Comparison of ENCODE assay signal across 8 mouse cellular contexts in genomic region chr7:100372452-100372980, GRCm38 (mm10). TPM values are rescaled to one million over a fixed set of nuclear protein-coding genes. Genes with fewer than 3 reads are reported as not detected.
DNase-seq lines count a peak whose midpoint lies in the region; ATAC-seq lines count a peak whose summit lies in the region.

No protein-coding gene starts in this region.

- DNase-seq in heart, adult 9 months (ENCODE audit: low spot score in 2 of 2), result no peak
- DNase-seq in ZHBTc4 (ENCODE audit: low read depth, low spot score), result peak; percentile 11
- no peak for DNase-seq in hindbrain, embryonic 10.5 days (ENCODE audit: low spot score)
- DNase-seq in frontal cortex, postnatal 10 days (ENCODE audit: low spot score in 2 of 2), result no peak
- no peak for DNase-seq in kidney, postnatal 10 days

- peaks cover 19% of the 10 kb centered on the region for H3K36me3 ChIP-seq in heart, embryonic 12.5 days
- H3K36me3 ChIP-seq in hindbrain, embryonic 10.5 days, result peaks cover 35% of the 10 kb centered on the region
- H3K36me3 ChIP-seq in macrophage (ENCODE audit: inconsistent target), result peaks cover 13% of the 10 kb centered on the region; the same call in 1 of the 2 replicates

- ATAC-seq in heart, embryonic 12.5 days (ENCODE audit: insufficient number of reproducible peaks, low FRiP score), result no peak
- ATAC-seq in erythroid progenitor cell, adult 5-6 weeks (replicated peaks; ENCODE audit: low FRiP score, poor library complexity, severe bottlenecking), result no peak

- H3K4me1 ChIP-seq in heart, embryonic 12.5 days (replicated peaks), result peaks cover 11% of the 10 kb centered on the region
- H3K4me1 ChIP-seq in hindbrain, embryonic 10.5 days (replicated peaks), result peaks cover 32% of the 10 kb centered on the region

- H3K79me2 ChIP-seq in macrophage (ENCODE audit: inconsistent target), result peaks cover 47% of the 10 kb centered on the region

- H3K4me3 ChIP-seq in heart, embryonic 12.5 days, result peak overlapping the region; percentile 80
- H3K4me3 ChIP-seq in hindbrain, embryonic 10.5 days, result peak overlapping the region; percentile 85
- peak overlapping the region; percentile 77 for H3K4me3 ChIP-seq in macrophage (ENCODE audit: inconsistent target)

- 8% methylated on average over 17 of the region's 17 CpGs for WGBS in heart, embryonic 12.5 days
- WGBS in hindbrain, embryonic 10.5 days, result 8% methylated on average over 17 of the region's 17 CpGs
- WGBS in macrophage (ENCODE audit: missing documents), result 9% methylated on average over 17 of the region's 17 CpGs

- peak overlapping the region; percentile 79 for H3K4me2 ChIP-seq in heart, embryonic 12.5 days

- H3K9ac ChIP-seq in heart, embryonic 12.5 days, result peak overlapping the region; percentile 74

- no peaks in the 10 kb centered on the region for H3K27me3 ChIP-seq in heart, embryonic 12.5 days (replicated peaks)
- H3K27me3 ChIP-seq in hindbrain, embryonic 10.5 days (ENCODE audit: insufficient read depth, poor library complexity, severe bottlenecking), result no peaks in the 10 kb centered on the region

- H3K9me3 ChIP-seq in heart, embryonic 12.5 days (replicated peaks), result no peaks in the 10 kb centered on the region
- no peaks in the 10 kb centered on the region for H3K9me3 ChIP-seq in hindbrain, embryonic 10.5 days

- H3K27ac ChIP-seq in heart, embryonic 12.5 days (ENCODE audit: poor library complexity, severe bottlenecking), result peak overlapping the region; percentile 85
- H3K27ac ChIP-seq in hindbrain, embryonic 10.5 days, result peak overlapping the region; percentile 96
- H3K27ac ChIP-seq in macrophage, result peak overlapping the region; percentile 49

RNA-seq across cellular contexts. Expression of gene Ppme1, which starts 0.4 kb away (rescaled TPM):
- 52.5 and 55.6 TPM in 2 replicates for polyA plus RNA-seq in heart, embryonic 12.5 days (2016; fragmentation: Nextera tagmentation; extraction: Ambion mirVana)
- polyA plus RNA-seq in hindbrain, embryonic 10.5 days (2016; fragmentation: Nextera tagmentation; extraction: Ambion mirVana), result 104 and 118 TPM in 2 replicates
- 10 to 100 TPM in 24 of 26 experiments, 1 to 10 TPM in 2; 6.9 to 47.6 (median 25.9) TPM for total RNA-seq in macrophage (2018; cell fraction: chromatin; rRNA removed)
- 10 to 100 TPM; 16.6 to 25.6 (median 21.6) TPM for total RNA-seq in macrophage (2018; cell fraction: cytosol; rRNA removed)
- 10 to 100 TPM; 14.8 to 51.7 (median 21.6) TPM for total RNA-seq in macrophage (2018; cell fraction: nucleus; rRNA removed)
- 21.1 to 34.9 TPM (median 23.0 TPM) in 3 replicates for polyA plus RNA-seq in macrophage (2018)
- 11.3 and 12.6 TPM in 2 replicates for total RNA-seq in erythroid progenitor cell, adult 5-6 weeks (2015; ENCODE audit: low replicate concordance)
- 14.7 and 31.6 TPM in 2 replicates for total RNA-seq in erythroid progenitor cell, adult 5-6 weeks (2017; ENCODE audit: low replicate concordance)

RNA-seq across cellular contexts. Expression of gene C2cd3, which starts 0.5 kb away (rescaled TPM):
- 20.0 and 20.1 TPM in 2 replicates for polyA plus RNA-seq in heart, embryonic 12.5 days (2016; fragmentation: Nextera tagmentation; extraction: Ambion mirVana)
- polyA plus RNA-seq in hindbrain, embryonic 10.5 days (2016; fragmentation: Nextera tagmentation; extraction: Ambion mirVana), result 33.5 and 34.7 TPM in 2 replicates
- total RNA-seq in macrophage (2018; cell fraction: chromatin; rRNA removed), result 10 to 100 TPM in 25 of 26 experiments, 1 to 10 TPM in 1; 6.8 to 63.2 (median 47.9) TPM
- total RNA-seq in macrophage (2018; cell fraction: cytosol; rRNA removed), result 10 to 100 TPM in 24 of 26 experiments, 1 to 10 TPM in 2; 8.7 to 20.3 (median 17.5) TPM
- 10 to 100 TPM; 10.2 to 57.3 (median 31.9) TPM for total RNA-seq in macrophage (2018; cell fraction: nucleus; rRNA removed)
- 10.9 to 14.9 TPM (median 14.3 TPM) in 3 replicates for polyA plus RNA-seq in macrophage (2018)
- total RNA-seq in erythroid progenitor cell, adult 5-6 weeks (2015; ENCODE audit: low replicate concordance), result 75.7 and 87.2 TPM in 2 replicates
- 56.7 and 58.2 TPM in 2 replicates for total RNA-seq in erythroid progenitor cell, adult 5-6 weeks (2017; ENCODE audit: low replicate concordance)
